Mouse (Mus musculus) lung, adult 2 months (tissue): ENCODE measurements around the gene Folr2.

Experiments used
- CTCF ChIP-seq: fragments of 200-500 bp; IDR thresholded peaks from 2 replicates; pipeline ENCODE4 v1.5.1; 2011; ENCODE audit warnings: mild to moderate bottlenecking, low read length, control low read depth; ENCODE audit not compliant: insufficient read depth
- POLR2A ChIP-seq: fragments of 200-500 bp; IDR thresholded peaks from 2 replicates; pipeline ENCODE4 v1.6.1; 2011; ENCODE audit warnings: low read depth, mild to moderate bottlenecking, control low read depth, low read length, borderline replicate concordance; ENCODE audit errors: extremely low read depth

DNA sequence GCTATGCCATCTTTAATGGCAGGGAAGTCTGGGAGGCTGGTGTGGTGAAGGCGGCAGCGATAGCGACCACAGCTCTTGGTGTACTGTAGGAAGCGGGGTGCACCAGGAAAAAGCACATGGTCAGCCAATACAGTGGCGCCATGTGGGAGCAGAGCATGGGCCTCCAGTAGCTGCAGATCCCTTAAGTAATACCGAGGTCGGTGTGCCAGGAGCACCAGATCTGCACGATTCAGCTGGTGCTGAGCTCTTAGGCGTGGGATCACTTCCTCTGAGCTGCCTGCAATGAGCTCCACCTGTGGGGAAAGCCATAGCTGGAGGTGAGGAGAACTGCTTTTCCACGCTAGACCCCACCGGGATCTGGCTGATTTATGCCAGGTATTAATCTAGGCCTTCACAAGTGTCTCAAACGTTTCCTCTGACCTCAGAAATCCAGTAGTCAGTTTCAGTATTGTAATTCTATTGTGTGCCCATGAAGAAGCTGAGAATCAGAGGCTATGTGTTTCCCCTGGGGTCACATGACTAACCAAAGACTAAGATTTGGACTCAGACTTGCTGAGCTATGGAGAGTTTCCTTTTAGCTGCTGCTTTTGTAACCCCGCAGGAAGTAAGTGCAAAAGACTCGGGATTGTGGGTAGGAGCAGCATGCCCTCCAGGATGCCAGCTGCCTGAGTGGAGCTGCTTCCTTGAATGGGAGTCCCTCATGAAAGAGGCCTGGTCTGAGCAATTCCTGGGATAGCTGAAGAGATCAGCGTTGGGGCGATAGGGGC, 43.5 kb upstream of the Folr2 start:
- TF ChIP-seq CTCF = no peak
- TF ChIP-seq POLR2A = no peak
